Mouse (Mus musculus): ENCODE data around the gene Rnf157.
"Not testable (repeated sequence)": the region's sequence is repeated elsewhere in the genome, so short reads cannot be mapped to it uniquely, and the experiment has no call there.

DNA sequence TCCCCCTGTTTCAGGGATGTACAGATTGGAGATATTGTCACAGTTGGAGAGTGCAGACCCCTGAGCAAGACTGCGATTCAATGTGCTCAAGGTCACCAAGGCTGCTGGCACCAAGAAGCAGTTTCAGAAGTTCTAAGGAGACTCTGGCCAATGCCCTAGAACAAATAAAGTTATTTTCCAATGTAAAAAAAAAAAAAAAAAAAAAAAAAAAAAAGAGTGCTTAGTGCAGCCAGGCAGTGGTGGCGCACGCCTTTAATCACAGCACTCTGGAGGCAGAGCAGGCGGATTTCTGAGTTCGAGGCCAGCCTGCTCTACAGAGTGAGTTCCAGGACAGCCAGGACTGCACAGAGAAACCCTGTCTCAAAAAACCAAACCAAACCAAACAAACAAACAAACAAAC, 29.8 kb downstream of the Rnf157 start:
- TF ChIP-seq CTCF, POLR2A (IDR thresholded peaks at IDR 0.05; ENCODE audit: extremely low read depth, insufficient read depth, low read length): not testable (repeated sequence)

All from cortical plate, adult 2 months (tissue).